Mouse (Mus musculus) neural tube, embryonic 11.5 days (tissue): ENCODE measurements around the gene Ccdc58. TPM values are rescaled to one million over a fixed set of nuclear protein-coding genes. Genes with fewer than 3 reads are reported as not detected.

Experiments
- ATAC-seq: fragments of 200-750 bp; cut with Nextera tagmentation; 2 replicates; pipeline ENCODE4 v1.8.0; 2017; ENCODE audit warnings: moderate number of reproducible peaks, mild to moderate bottlenecking, moderate TSS enrichment, moderate library complexity; ENCODE audit not compliant: insufficient read depth, low FRiP score, low TSS enrichment
- DNase-seq: peaks from one replicate; pipeline ENCODE4 v3.0.0-alpha.2; 2015; ENCODE audit warnings: low spot score
- H3K27ac ChIP-seq: fragments of 300-500 bp; sonication (generic); 2 replicates; pipeline ENCODE4 v1.5.1; 2014; ENCODE audit warnings: low read depth, mild to moderate bottlenecking, low read length
- H3K27me3 ChIP-seq: fragments of 300-500 bp; sonication (generic); 2 replicates; pipeline ENCODE4 v1.6.1; 2014; ENCODE audit warnings: mild to moderate bottlenecking, low read length, mixed read lengths; ENCODE audit not compliant: control insufficient read depth, insufficient read depth
- H3K36me3 ChIP-seq: fragments of 300-500 bp; sonication (generic); 2 replicates; pipeline ENCODE4 v1.6.1; 2014; ENCODE audit warnings: mild to moderate bottlenecking, low read length, moderate library complexity, mixed read lengths; ENCODE audit not compliant: control insufficient read depth, insufficient read depth
- H3K4me1 ChIP-seq: fragments of 300-500 bp; sonication (generic); 2 replicates; pipeline ENCODE4 v1.6.1; 2014; ENCODE audit warnings: low read length, mixed read lengths; ENCODE audit not compliant: control insufficient read depth, insufficient read depth
- H3K4me2 ChIP-seq: fragments of 300-500 bp; sonication (generic); 2 replicates; pipeline ENCODE4 v1.6.1; 2014; ENCODE audit warnings: low read depth, mild to moderate bottlenecking, moderate library complexity
- H3K4me3 ChIP-seq: fragments of 300-500 bp; sonication (generic); 2 replicates; pipeline ENCODE4 v1.5.1; 2014; ENCODE audit warnings: low read depth, low read length
- H3K9ac ChIP-seq: fragments of 300-500 bp; sonication (generic); 2 replicates; pipeline ENCODE4 v1.6.1; 2014; ENCODE audit warnings: mild to moderate bottlenecking, low read length
- H3K9me3 ChIP-seq: fragments of 300-500 bp; sonication (generic); 2 replicates; pipeline ENCODE4 v1.6.1; 2016; ENCODE audit warnings: low read length; ENCODE audit not compliant: control insufficient read depth
- WGBS: fragments of 180-500 bp; shearing (Covaris S2); extraction: QIAGEN DNeasy Blood & Tissue Kit; methylation state at CpG from one replicate; pipeline ENCODE4 v1.1.7; 2014; 5-methylcytosine and 5-hydroxymethylcytosine counted together
- polyA plus RNA-seq: library from polyadenylated mRNA; unstranded; fragments of >200 nt; fragmentation: Nextera tagmentation; extraction: Ambion mirVana; gene quantifications from 2 replicates; pipeline ENCODE4 v1.2.1, GENCODE M21; 2014

Ccdc58 gene
- polyA plus RNA-seq, 1 experiment from 2014 or later = 71.8 TPM

- 73% methylated on average over 2 of the region's 2 CpGs for WGBS
- ATAC-seq = no peak
- H3K9ac ChIP-seq = no peak overlapping the region
- no peaks in the 10 kb centered on the region for H3K27me3 ChIP-seq
- no peaks in the 10 kb centered on the region for H3K4me1 ChIP-seq
- no peak for DNase-seq
- no peak overlapping the region for H3K27ac ChIP-seq
- H3K9me3 ChIP-seq = no peaks in the 10 kb centered on the region
- no peak overlapping the region for H3K4me2 ChIP-seq
- no peaks in the 10 kb centered on the region for H3K36me3 ChIP-seq
- H3K4me3 ChIP-seq = no peak overlapping the region
Measured at GRCm38 (mm10) chr16:36138201-36138600, 66.7 kb downstream of the Ccdc58 start.

Other genes with a start within 250 kb of the Ccdc58 start
- gene Parp14, start 200.1 kb upstream of the Ccdc58 start, polyA plus RNA-seq = 0.19 and 0.31 TPM in 2 replicates
- gene Parp9, start 133.2 kb upstream of the Ccdc58 start, polyA plus RNA-seq = 3.1 and 3.4 TPM in 2 replicates
- 1.9 and 3.2 TPM in 2 replicates for gene Dtx3l, start 132.5 kb upstream of the Ccdc58 start, polyA plus RNA-seq
- gene Kpna1, start 92.9 kb upstream of the Ccdc58 start, polyA plus RNA-seq = 89.7 and 92.5 TPM in 2 replicates
- gene Wdr5b, start 30.5 kb upstream of the Ccdc58 start, polyA plus RNA-seq = 10.3 and 11.7 TPM in 2 replicates
- gene Fam162a, start 91 bp upstream of the Ccdc58 start, polyA plus RNA-seq = 211 and 230 TPM in 2 replicates
- not detected in 2 replicates for gene Csta1, start 59.6 kb downstream of the Ccdc58 start, polyA plus RNA-seq
- gene Stfa2l1, start 85.1 kb downstream of the Ccdc58 start, polyA plus RNA-seq = not detected in 2 replicates
- gene Gm5483, start 112.5 kb downstream of the Ccdc58 start, polyA plus RNA-seq = 2.1 TPM in 1 of 2 replicates, not detected in the other
- gene Gm5416, start 138.7 kb downstream of the Ccdc58 start, polyA plus RNA-seq = not detected in 2 replicates
- not detected in 2 replicates for gene 2010005H15Rik, start 149.8 kb downstream of the Ccdc58 start, polyA plus RNA-seq
- gene Stfa1, start 205.3 kb downstream of the Ccdc58 start, polyA plus RNA-seq = 1.9 and 3.6 TPM in 2 replicates